Mouse (Mus musculus) lung, embryonic 14.5 days (tissue): Measurements from ENCODE around the gene Myo15. TPM values are rescaled to one million over a fixed set of nuclear protein-coding genes. Genes with fewer than 3 reads are reported as not detected.
A peak's percentile ranks its signal among the peaks of the same experiment; 100 is the strongest.

Source experiments
- ATAC-seq: fragments of 200-750 bp; cut with Nextera tagmentation; 2 replicates; pipeline ENCODE4 v1.8.0; 2017; ENCODE audit warnings: mild to moderate bottlenecking, moderate TSS enrichment, moderate library complexity; ENCODE audit not compliant: insufficient read depth
- DNase-seq: peaks from one replicate; pipeline ENCODE4 v3.0.0-alpha.2; 2015
- H3K27ac ChIP-seq: fragments of 300-500 bp; sonication (generic); 2 replicates; pipeline ENCODE4 v1.5.1; 2014; ENCODE audit warnings: low read depth, mild to moderate bottlenecking, moderate library complexity
- H3K27me3 ChIP-seq: fragments of 300-500 bp; sonication (generic); 2 replicates; pipeline ENCODE4 v1.6.1; 2014; ENCODE audit warnings: low read length, control low read depth; ENCODE audit not compliant: insufficient read depth
- H3K36me3 ChIP-seq: fragments of 300-500 bp; sonication (generic); 2 replicates; pipeline ENCODE4 v1.6.1; 2014; ENCODE audit warnings: control low read depth; ENCODE audit not compliant: insufficient read depth
- H3K4me1 ChIP-seq: fragments of 300-500 bp; sonication (generic); 2 replicates; pipeline ENCODE4 v1.6.1; 2014; ENCODE audit warnings: antibody characterized with exemption, control low read depth; ENCODE audit not compliant: insufficient read depth
- H3K4me2 ChIP-seq: fragments of 300-500 bp; sonication (generic); 2 replicates; pipeline ENCODE4 v1.6.1; 2014; ENCODE audit warnings: mild to moderate bottlenecking
- H3K4me3 ChIP-seq: fragments of 300-500 bp; sonication (generic); 2 replicates; pipeline ENCODE4 v1.5.1; 2014; ENCODE audit warnings: low read depth, low read length
- H3K9ac ChIP-seq: fragments of 300-500 bp; sonication (generic); 2 replicates; pipeline ENCODE4 v1.6.1; 2014
- H3K9me3 ChIP-seq: fragments of 300-500 bp; sonication (generic); 2 replicates; pipeline ENCODE4 v1.6.1; 2016; ENCODE audit warnings: low read depth, low read length, control low read depth
- CTCF ChIP-seq: IDR thresholded peaks from 2 replicates; pipeline ENCODE4 v1.5.1; 2016; ENCODE audit warnings: antibody characterized with exemption, low read depth
- WGBS: fragments of 180-500 bp; shearing (Covaris S2); extraction: QIAGEN DNeasy Blood & Tissue Kit; methylation state at CpG from one replicate; pipeline ENCODE4 v1.1.7; 2014; 5-methylcytosine and 5-hydroxymethylcytosine counted together
- polyA plus RNA-seq: library from polyadenylated mRNA; unstranded; fragments of >200 nt; fragmentation: Nextera tagmentation; extraction: Ambion mirVana; gene quantifications from 2 replicates; pipeline ENCODE4 v1.2.1, GENCODE M21; 2014

Myo15 gene
- polyA plus RNA-seq, 1 experiment from 2014 or later: 0.08 TPM

GRCm38 (mm10) chr11:60514941-60515340 is 45.8 kb downstream of the Myo15 start:
- DNase-seq: peak; percentile 36
- H3K4me1 ChIP-seq: no peaks in the 10 kb centered on the region
- H3K4me2 ChIP-seq: no peak overlapping the region
- 37% methylated on average over 2 of the region's 2 CpGs for WGBS
- H3K27ac ChIP-seq: no peak overlapping the region
- H3K36me3 ChIP-seq: no peaks in the 10 kb centered on the region
- no peaks in the 10 kb centered on the region for H3K9me3 ChIP-seq
- peak; percentile 17; the same call in 1 of the 2 replicates for ATAC-seq
- no peak for TF ChIP-seq CTCF
- no peaks in the 10 kb centered on the region; the same call in 1 of the 2 replicates for H3K27me3 ChIP-seq
- no peak overlapping the region for H3K9ac ChIP-seq
- no peak overlapping the region for H3K4me3 ChIP-seq

- ATAC-seq: no peak
- no peak for DNase-seq
- 75% methylated on average over 4 of the region's 4 CpGs for WGBS
Observed at GRCm38 (mm10) chr11:60518305-60518704, 49.2 kb downstream of the Myo15 start.

DNA sequence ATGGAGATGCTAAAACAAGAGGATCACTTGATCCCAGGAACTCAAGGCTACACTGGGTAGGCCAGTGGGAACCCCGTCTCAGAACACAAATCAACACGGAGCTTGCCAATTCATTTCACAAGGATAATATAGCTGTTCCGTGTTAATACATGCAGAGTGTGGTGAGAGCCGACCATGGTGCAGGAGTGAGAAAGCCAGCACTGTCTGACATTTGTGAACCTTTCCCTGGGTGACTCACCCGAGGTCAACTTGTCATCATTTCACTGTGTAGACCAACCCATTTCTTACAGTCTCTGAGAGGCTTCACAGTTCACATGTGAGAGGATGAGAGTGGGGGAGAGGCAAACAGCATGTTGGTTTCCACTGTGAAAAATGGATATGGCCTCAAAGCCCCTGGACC is 52.9 kb downstream of the Myo15 start:
- Histone ChIP-seq H3K27ac (no peak overlapping the region), H3K4me1 (no peaks in the 10 kb centered on the region), H3K9me3 (no peaks in the 10 kb centered on the region), H3K27me3 (no peaks in the 10 kb centered on the region), H3K9ac (no peak overlapping the region), H3K36me3 (no peaks in the 10 kb centered on the region), H3K4me2 (no peak overlapping the region), H3K4me3 (no peak overlapping the region)
- DNase-seq (no peak), ATAC-seq (no peak)
- 72% methylated on average over 5 of the region's 5 CpGs for WGBS
- no peak for TF ChIP-seq CTCF

More at GRCm38 (mm10) chr11:60518305-60518704, 49.2 kb downstream of the Myo15 start:
- H3K4me1 ChIP-seq: no peaks in the 10 kb centered on the region
- no peaks in the 10 kb centered on the region for H3K9me3 ChIP-seq
- no peak overlapping the region for H3K9ac ChIP-seq
- H3K27ac ChIP-seq: no peak overlapping the region
- no peak overlapping the region for H3K4me3 ChIP-seq
- no peaks in the 10 kb centered on the region for H3K27me3 ChIP-seq
- no peak for TF ChIP-seq CTCF
- no peak overlapping the region for H3K4me2 ChIP-seq
- H3K36me3 ChIP-seq: no peaks in the 10 kb centered on the region

DNA sequence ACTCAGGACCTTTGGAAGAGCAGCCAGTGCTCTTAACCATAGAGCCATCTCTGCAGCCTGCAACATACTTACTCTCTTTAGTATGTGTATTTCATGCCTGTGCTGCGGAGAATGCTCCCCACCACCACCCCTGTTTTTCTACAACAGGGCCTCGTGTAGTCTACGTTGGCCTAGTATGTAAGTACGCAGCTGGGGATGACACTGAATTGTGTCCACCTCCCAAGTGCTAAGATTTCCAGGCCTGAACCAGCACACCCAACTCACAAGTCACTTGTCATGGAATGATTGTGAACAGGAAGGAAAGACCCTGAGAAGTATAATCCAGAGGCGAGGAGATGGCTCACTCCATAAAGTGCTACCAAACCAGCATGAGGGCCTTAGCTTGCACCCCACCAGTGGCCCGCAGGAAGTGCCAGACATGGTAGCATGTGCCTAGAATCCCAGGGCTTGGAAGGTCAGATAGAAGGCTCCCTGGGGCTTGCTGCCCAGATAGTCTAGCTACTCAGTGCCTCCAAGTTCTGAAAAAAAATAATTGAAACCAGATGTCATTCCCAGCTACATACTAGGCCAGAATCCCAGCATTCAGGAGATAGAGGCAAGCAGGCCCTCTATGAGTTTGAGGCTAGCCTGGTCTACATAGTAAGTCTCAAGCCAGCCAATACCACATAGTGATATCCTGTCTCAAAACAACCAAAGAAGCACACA is 53.7 kb downstream of the Myo15 start:
- Histone ChIP-seq H3K4me1 (no peaks in the 10 kb centered on the region), H3K9me3 (no peaks in the 10 kb centered on the region), H3K9ac (no peak overlapping the region), H3K4me2 (no peak overlapping the region), H3K4me3 (no peak overlapping the region), H3K27ac (no peak overlapping the region), H3K27me3 (no peaks in the 10 kb centered on the region), H3K36me3 (no peaks in the 10 kb centered on the region)
- no peak for ATAC-seq
- TF ChIP-seq CTCF: no peak
- 77% methylated on average over 6 of the region's 6 CpGs for WGBS
- no peak for DNase-seq

GRCm38 (mm10) chr11:60526461-60526860 is 57.3 kb downstream of the Myo15 start:
- no peak for TF ChIP-seq CTCF
- Histone ChIP-seq H3K9me3 (no peaks in the 10 kb centered on the region), H3K27ac (no peak overlapping the region), H3K27me3 (no peaks in the 10 kb centered on the region), H3K4me3 (no peak overlapping the region), H3K4me1 (no peaks in the 10 kb centered on the region), H3K4me2 (no peak overlapping the region), H3K36me3 (no peaks in the 10 kb centered on the region), H3K9ac (no peak overlapping the region)
- ATAC-seq (no peak), DNase-seq (no peak)
- 73% methylated on average over 4 of the region's 4 CpGs for WGBS

DNA sequence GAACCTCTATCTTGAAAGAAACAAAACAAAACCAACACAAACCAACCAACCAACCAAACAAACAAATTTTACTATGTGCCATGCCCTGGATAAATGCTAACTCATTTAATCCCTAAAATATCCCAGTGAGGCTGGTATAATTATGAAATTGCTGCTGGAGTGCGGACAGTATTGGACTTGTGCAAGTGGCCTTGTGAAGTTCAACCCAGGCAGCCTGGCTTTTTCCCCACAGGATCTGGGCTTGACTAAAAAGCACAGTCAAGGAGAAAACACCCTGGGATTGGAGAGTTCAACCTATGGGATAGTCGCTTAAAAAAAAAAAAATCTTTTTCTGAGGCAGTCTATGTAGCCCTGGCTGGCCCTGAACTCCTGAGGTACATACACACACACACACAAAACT is 66.5 kb downstream of the Myo15 start:
- H3K9ac ChIP-seq: no peak overlapping the region; the same call in 1 of the 2 replicates
- WGBS: 81% methylated on average over 2 of the region's 2 CpGs
- H3K4me2 ChIP-seq: peak overlapping the region; percentile 99

DNA sequence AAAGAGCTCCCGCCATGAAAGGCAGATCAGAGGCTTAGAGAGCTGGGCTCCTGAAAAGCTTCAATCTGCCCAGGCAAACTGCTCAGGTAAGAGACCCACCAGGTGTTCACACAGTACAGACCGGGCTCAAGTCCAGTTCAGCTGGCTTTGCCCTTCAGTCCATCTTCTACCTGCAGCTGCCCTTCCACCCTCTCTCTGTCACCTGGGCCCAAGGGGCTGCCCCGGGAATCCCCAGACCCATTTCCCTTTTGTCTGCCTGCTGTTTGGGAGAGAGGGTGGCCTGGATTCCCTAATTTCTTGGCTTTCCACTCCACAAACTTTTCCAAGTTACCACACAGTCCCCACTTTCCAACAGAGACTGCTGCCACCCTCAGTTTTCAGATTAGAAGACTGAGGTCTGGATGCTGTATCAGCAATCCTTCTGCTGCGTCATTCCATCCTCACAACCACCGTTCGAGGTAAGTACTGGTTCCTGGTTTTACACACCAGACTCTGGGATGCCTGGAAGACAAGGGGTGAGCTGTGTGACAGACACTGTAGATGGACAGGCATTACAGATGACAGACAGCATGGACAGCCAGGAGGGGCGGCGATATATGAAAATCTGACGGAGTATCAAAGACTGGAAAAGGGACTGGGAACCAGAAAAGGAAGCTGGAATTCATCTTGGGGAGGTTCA is 67.2 kb downstream of the Myo15 start, which contains the start of gene Alkbh5:
Gene Alkbh5 (plus strand): TSS at position 202 of the 679 bp plus-strand sequence.
- H3K4me3 ChIP-seq: peak within 1 kb of the TSS; percentile 98
- DNase-seq (peak; percentile 59), ATAC-seq (no peak)
- H3K27ac ChIP-seq: peak within 1 kb of the TSS; percentile 100
- peaks cover 23% of the 10 kb centered on the region for H3K36me3 ChIP-seq
- peak within 1 kb of the TSS; percentile 96 for H3K9ac ChIP-seq
- no peaks in the 10 kb centered on the region for H3K9me3 ChIP-seq
- no peak for TF ChIP-seq CTCF
- H3K4me2 ChIP-seq: peak within 1 kb of the TSS; percentile 99
- no peaks in the 10 kb centered on the region for H3K27me3 ChIP-seq
- WGBS: 16% methylated on average over 9 of the region's 9 CpGs
- H3K4me1 ChIP-seq: peaks cover 15% of the 10 kb centered on the region

More for the DNA sequence above, 66.5 kb downstream of the Myo15 start:
- peaks cover 8% of the 10 kb centered on the region for H3K4me1 ChIP-seq
- no peaks in the 10 kb centered on the region for H3K27me3 ChIP-seq
- no peak for ATAC-seq
- TF ChIP-seq CTCF: no peak
- H3K36me3 ChIP-seq: peaks cover 17% of the 10 kb centered on the region
- DNase-seq: no peak
- no peak overlapping the region for H3K4me3 ChIP-seq
- H3K9me3 ChIP-seq: no peaks in the 10 kb centered on the region
- peak overlapping the region; percentile 100; the same call in 1 of the 2 replicates for H3K27ac ChIP-seq
